Mouse (Mus musculus): ENCODE results near the gene Obsl1.

The Obsl1 gene

GRCm38 (mm10) chr1:75455433-75455832 lies 50.8 kb downstream of the Obsl1 start:
- no peak for DNase-seq (ENCODE audit: low spot score in 2 of 2)

GRCm38 (mm10) chr1:75451900-75452299 lies 54.4 kb downstream of the Obsl1 start:
- DNase-seq (ENCODE audit: low spot score in 2 of 2) = no peak

- no peak for DNase-seq (ENCODE audit: low spot score in 2 of 2)
Observed at GRCm38 (mm10) chr1:75450314-75451005, 55.8 kb downstream of the Obsl1 start, which contains the start of gene Asic4. Gene Asic4, plus strand, starts transcription at chr1:75450436.

- DNase-seq (ENCODE audit: low spot score in 2 of 2) = no peak
Observed at GRCm38 (mm10) chr1:75449377-75450135, 56.7 kb downstream of the Obsl1 start.

- no peak for DNase-seq (ENCODE audit: low spot score in 2 of 2)
Observed at GRCm38 (mm10) chr1:75448937-75449336, 57.3 kb downstream of the Obsl1 start.

GRCm38 (mm10) chr1:75448052-75448431 lies 58.2 kb downstream of the Obsl1 start:
- DNase-seq (ENCODE audit: low spot score in 2 of 2) = no peak

- DNase-seq (ENCODE audit: low spot score in 2 of 2) = no peak
Observed at GRCm38 (mm10) chr1:75447265-75448051, 58.8 kb downstream of the Obsl1 start.

- no peak for DNase-seq (ENCODE audit: low spot score in 2 of 2)
Observed at GRCm38 (mm10) chr1:75446656-75447055, 59.6 kb downstream of the Obsl1 start.

- DNase-seq (ENCODE audit: low spot score in 2 of 2) = peak in 1 of 2 experiments; percentile 74
Observed at GRCm38 (mm10) chr1:75445751-75446611, 60.3 kb downstream of the Obsl1 start.

- DNase-seq (ENCODE audit: low spot score in 2 of 2) = no peak
Observed at GRCm38 (mm10) chr1:75445141-75445701, 61.0 kb downstream of the Obsl1 start.

GRCm38 (mm10) chr1:75444208-75444607 lies 62.0 kb downstream of the Obsl1 start:
- no peak for DNase-seq (ENCODE audit: low spot score in 2 of 2)

GRCm38 (mm10) chr1:75443247-75444024 lies 62.8 kb downstream of the Obsl1 start:
- DNase-seq (ENCODE audit: low spot score in 2 of 2) = no peak

- DNase-seq (ENCODE audit: low spot score in 2 of 2) = no peak
Observed at GRCm38 (mm10) chr1:75442811-75443210, 63.4 kb downstream of the Obsl1 start.

GRCm38 (mm10) chr1:75442171-75442570 lies 64.1 kb downstream of the Obsl1 start:
- no peak for DNase-seq (ENCODE audit: low spot score in 2 of 2)

GRCm38 (mm10) chr1:75441471-75441996 lies 64.7 kb downstream of the Obsl1 start:
- DNase-seq (ENCODE audit: low spot score in 2 of 2) = no peak

GRCm38 (mm10) chr1:75440661-75441060 lies 65.6 kb downstream of the Obsl1 start:
- no peak for DNase-seq (ENCODE audit: low spot score in 2 of 2)

- DNase-seq (ENCODE audit: low spot score in 2 of 2) = no peak
Observed at GRCm38 (mm10) chr1:75438782-75439181, 67.5 kb downstream of the Obsl1 start.

- peak; percentile 80 to 85 for DNase-seq (ENCODE audit: low spot score in 2 of 2)
Observed at GRCm38 (mm10) chr1:75435475-75436328, 70.5 kb downstream of the Obsl1 start, which contains the start of gene Gmppa. Gene Gmppa, plus strand, starts transcription at chr1:75435930.
